Mouse (Mus musculus): Measurements from ENCODE around the gene Tspan17. TPM values are rescaled to one million over a fixed set of nuclear protein-coding genes. Genes with fewer than 3 reads are reported as not detected.

Tspan17 gene
- polyA plus RNA-seq, 1 experiment, result 89.8 TPM

- 1% methylated on average over 38 of the region's 38 CpGs for WGBS
- DNase-seq, result peak; percentile 83 to 86
- H3K27me3 ChIP-seq (ENCODE audit: control insufficient read depth, insufficient read depth, low read length), result no peaks in the 10 kb centered on the region
- H3K4me3 ChIP-seq (replicated peaks; ENCODE audit: insufficient read depth, low read depth, low read length), result peak overlapping the region; percentile 88
- peaks cover 8% of the 10 kb centered on the region for H3K4me1 ChIP-seq (ENCODE audit: control insufficient read depth, insufficient read depth, low read length)
- H3K27ac ChIP-seq (ENCODE audit: insufficient read depth, low read length), result peak overlapping the region; percentile 92
- no peak for TF ChIP-seq CTCF (IDR thresholded peaks at IDR 0.05; ENCODE audit: borderline replicate concordance, insufficient read depth, low read depth, low read length)
- peak; percentile 41; the same call in 1 of the 2 replicates for TF ChIP-seq POLR2A (IDR thresholded peaks at IDR 0.05; ENCODE audit: borderline replicate concordance, insufficient read depth, low read length)
Observed at GRCm38 (mm10) chr13:54789561-54790397, 602 bp downstream of the Tspan17 start.

- Histone ChIP-seq H3K27me3 (ENCODE audit: control insufficient read depth, insufficient read depth, low read length) (no peaks in the 10 kb centered on the region), H3K27ac (ENCODE audit: insufficient read depth, low read length) (no peak overlapping the region), H3K4me3 (replicated peaks; ENCODE audit: insufficient read depth, low read depth, low read length) (no peak overlapping the region), H3K4me1 (ENCODE audit: control insufficient read depth, insufficient read depth, low read length) (peaks cover 8% of the 10 kb centered on the region)
- DNase-seq, result no peak
- TF ChIP-seq CTCF (IDR thresholded peaks at IDR 0.05; ENCODE audit: borderline replicate concordance, insufficient read depth, low read depth, low read length) (peak; percentile 51; the same call in 1 of the 2 replicates), POLR2A (IDR thresholded peaks at IDR 0.05; ENCODE audit: borderline replicate concordance, insufficient read depth, low read length) (no peak)
- WGBS, result 50% methylated on average over 21 of the region's 21 CpGs
Observed at GRCm38 (mm10) chr13:54792259-54793230, 3.4 kb downstream of the Tspan17 start.

- Histone ChIP-seq H3K27ac (ENCODE audit: insufficient read depth, low read length) (no peak overlapping the region), H3K4me3 (replicated peaks; ENCODE audit: insufficient read depth, low read depth, low read length) (no peak overlapping the region), H3K4me1 (ENCODE audit: control insufficient read depth, insufficient read depth, low read length) (peaks cover 8% of the 10 kb centered on the region), H3K27me3 (ENCODE audit: control insufficient read depth, insufficient read depth, low read length) (no peaks in the 10 kb centered on the region)
- 53% methylated on average over 16 of the region's 16 CpGs for WGBS
- TF ChIP-seq POLR2A (IDR thresholded peaks at IDR 0.05; ENCODE audit: borderline replicate concordance, insufficient read depth, low read length), result no peak
- no peak for TF ChIP-seq CTCF (IDR thresholded peaks at IDR 0.05; ENCODE audit: borderline replicate concordance, insufficient read depth, low read depth, low read length)
- no peak for DNase-seq
Observed at GRCm38 (mm10) chr13:54794002-54794577, 4.9 kb downstream of the Tspan17 start.

GRCm38 (mm10) chr13:54794843-54795242 lies 5.7 kb downstream of the Tspan17 start:
- no peaks in the 10 kb centered on the region for H3K27me3 ChIP-seq (ENCODE audit: control insufficient read depth, insufficient read depth, low read length)

GRCm38 (mm10) chr13:54797356-54797755 lies 8.2 kb downstream of the Tspan17 start:
- no peak for TF ChIP-seq POLR2A (IDR thresholded peaks at IDR 0.05; ENCODE audit: borderline replicate concordance, insufficient read depth, low read length)
- peak; percentile 93 for TF ChIP-seq CTCF (IDR thresholded peaks at IDR 0.05; ENCODE audit: borderline replicate concordance, insufficient read depth, low read depth, low read length)
- Histone ChIP-seq H3K4me1 (ENCODE audit: control insufficient read depth, insufficient read depth, low read length) (peaks cover 3% of the 10 kb centered on the region; the same call in 1 of the 2 replicates), H3K27ac (ENCODE audit: insufficient read depth, low read length) (no peak overlapping the region), H3K4me3 (replicated peaks; ENCODE audit: insufficient read depth, low read depth, low read length) (no peak overlapping the region), H3K27me3 (ENCODE audit: control insufficient read depth, insufficient read depth, low read length) (no peaks in the 10 kb centered on the region)
- DNase-seq, result peak; percentile 65 to 66
- 45% methylated on average over 4 of the region's 4 CpGs for WGBS

More at GRCm38 (mm10) chr13:54794843-54795242, 5.7 kb downstream of the Tspan17 start:
- WGBS, result 67% methylated on average over 5 of the region's 5 CpGs
- peaks cover 8% of the 10 kb centered on the region for H3K4me1 ChIP-seq (ENCODE audit: control insufficient read depth, insufficient read depth, low read length)
- no peak overlapping the region for H3K27ac ChIP-seq (ENCODE audit: insufficient read depth, low read length)
- no peak for DNase-seq
- no peak overlapping the region for H3K4me3 ChIP-seq (replicated peaks; ENCODE audit: insufficient read depth, low read depth, low read length)
- TF ChIP-seq CTCF (IDR thresholded peaks at IDR 0.05; ENCODE audit: borderline replicate concordance, insufficient read depth, low read depth, low read length) (no peak), POLR2A (IDR thresholded peaks at IDR 0.05; ENCODE audit: borderline replicate concordance, insufficient read depth, low read length) (no peak)

GRCm38 (mm10) chr13:54797861-54798643 lies 8.9 kb downstream of the Tspan17 start:
- Histone ChIP-seq H3K27ac (ENCODE audit: insufficient read depth, low read length) (no peak overlapping the region), H3K4me3 (replicated peaks; ENCODE audit: insufficient read depth, low read depth, low read length) (no peak overlapping the region), H3K27me3 (ENCODE audit: control insufficient read depth, insufficient read depth, low read length) (no peaks in the 10 kb centered on the region), H3K4me1 (ENCODE audit: control insufficient read depth, insufficient read depth, low read length) (peaks cover 3% of the 10 kb centered on the region; the same call in 1 of the 2 replicates)
- DNase-seq, result no peak
- 81% methylated on average over 16 of the region's 16 CpGs for WGBS
- no peak for TF ChIP-seq CTCF (IDR thresholded peaks at IDR 0.05; ENCODE audit: borderline replicate concordance, insufficient read depth, low read depth, low read length)
- TF ChIP-seq POLR2A (IDR thresholded peaks at IDR 0.05; ENCODE audit: borderline replicate concordance, insufficient read depth, low read length), result no peak

Data from cerebellum, adult 2 months (tissue).